In the genomic region with DNA sequence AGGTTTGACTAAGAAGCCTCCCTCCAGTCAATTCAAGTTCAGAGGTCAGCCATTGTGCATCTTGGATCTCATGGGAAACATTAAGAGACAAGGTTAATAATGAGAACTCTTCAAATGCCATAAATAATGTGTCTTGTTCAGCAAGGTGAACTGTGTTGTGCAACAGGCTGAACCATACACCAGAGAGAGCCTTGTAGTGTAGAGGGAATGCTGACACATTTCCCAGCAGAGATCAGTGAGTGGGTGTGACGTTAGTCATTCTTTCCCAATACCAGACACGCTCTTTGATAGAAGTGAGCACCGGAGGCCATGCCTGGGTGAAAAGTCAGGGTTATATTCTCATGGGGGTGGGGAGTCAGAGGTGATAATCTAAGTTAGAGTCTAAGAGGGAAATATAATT, we compare ENCODE assay signal across 21 mouse cellular contexts. TPM values are rescaled to one million over a fixed set of nuclear protein-coding genes. Genes with fewer than 3 reads are reported as not detected.
DNase-seq lines count a peak whose midpoint lies in the region; ATAC-seq and TF ChIP-seq lines count a peak whose summit lies in the region.
"Had no signal": no experiment of that assay in that cellular context is flagged by ENCODE, and none has a peak within 500 bp of the region (broad histone marks: within the 10 kb centered on the region; RNA-seq: fewer than 3 reads in every experiment).

No protein-coding gene starts in this region.

- in situ Hi-C loops in Patski (cut with MboI; ENCODE audit: low pct_unique_long_range_greater_than_20kb) = loop anchor here (5.0 kb wide), 1 partner anchor 171 kb away; no protein-coding TSS in a partner anchor

- H3K27me3 ChIP-seq in Patski = no peaks in the 10 kb centered on the region
- H3K27me3 ChIP-seq: heart, embryonic 12.5 days; hindbrain, embryonic 15.5 days had no signal

- ATAC-seq in Patski = peak; percentile 17
- ATAC-seq in erythroblast, adult 5-6 weeks (replicated peaks; ENCODE audit: low FRiP score, poor library complexity, severe bottlenecking) = no peak
- ATAC-seq: forebrain, embryonic 16.5 days; inflammation-experienced regulatory T-cells, adult 6 months had no signal

- DNase-seq in adrenal gland, adult 8-10 months = peak; percentile 41
- DNase-seq in adrenal gland, postnatal 4 days (ENCODE audit: low spot score in 2 of 2) = no peak
- DNase-seq in 3T3-L1 (ENCODE audit: low read depth, low spot score) (peak; percentile 79), Patski (ENCODE audit: low read depth, low spot score) (peak; percentile 70)
- DNase-seq in brain, adult 2 months (ENCODE audit: low read depth, low spot score) = peak; percentile 16
- no peak for DNase-seq in heart, postnatal 14 days
- DNase-seq in urinary bladder, postnatal 25 days (ENCODE audit: low spot score) = no peak
- DNase-seq: cerebellum, adult 11-12 months; cerebellum, adult 9-11 months; gastrocnemius, postnatal 10 days; heart, adult 2 months; heart, postnatal 36 days; kidney, adult 18-20 months had no signal

- POLR2A ChIA-PET in Patski (lab: Charles Lee) = no interaction called here

- peak; percentile 3 for TF ChIP-seq CTCF in Patski (IDR thresholded peaks at IDR 0.05)

- CTCF ChIA-PET in Patski (lab: Charles Lee) = no interaction called here

- intact Hi-C loops in heart, postnatal 14 days (cut with DNase I) = no loop called here

RNA-seq across cellular contexts. Expression of gene Trh, which starts 46.4 kb away (rescaled TPM):
- not detected for total RNA-seq in adrenal gland, adult 8-10 months (2022)
- total RNA-seq in adrenal gland, postnatal 4 days (2021) = under 1 TPM in 1 of 2 experiments, not detected in 1; 0.22 TPM
- not detected for polyA plus RNA-seq in Patski (2021)
- not detected in 2 replicates for total RNA-seq in erythroblast, adult 5-6 weeks (2015; ENCODE audit: low replicate concordance)
- not detected in 2 replicates for total RNA-seq in erythroblast, adult 5-6 weeks (2017; ENCODE audit: low replicate concordance)
- not detected for total RNA-seq in heart, postnatal 14 days (2021)
- total RNA-seq: adrenal gland, adult 18-20 months; gastrocnemius, postnatal 10 days; gastrocnemius, postnatal 4 days; heart, adult 2 months; heart, postnatal 36 days had no signal
- polyA plus RNA-seq: erythroblast, embryonic 14.5 days; heart, adult 2 months; inflammation-experienced regulatory T-cells, adult 6 months had no signal

Comparison
In these comparisons a context has a peak if more than half of its experiments do, and no peak if none do; other contexts are left out.
1. DNase-seq: peak in adrenal gland, adult 8-10 months (single experiment), 3T3-L1 (single experiment), Patski (single experiment) and brain, adult 2 months (single experiment); none in adrenal gland, postnatal 4 days (0 of 2), heart, postnatal 14 days (0 of 2) and urinary bladder, postnatal 25 days (single experiment).